Mouse (Mus musculus): ENCODE results near the gene Siva1.

Gene Siva1

GRCm38 (mm10) chr12:112623742-112624141 is 20.7 kb upstream of the Siva1 start:
- DNase-seq (ENCODE audit: low spot score): peak; percentile 63

GRCm38 (mm10) chr12:112625700-112626099 is 18.8 kb upstream of the Siva1 start:
- DNase-seq (ENCODE audit: low spot score): no peak

DNA sequence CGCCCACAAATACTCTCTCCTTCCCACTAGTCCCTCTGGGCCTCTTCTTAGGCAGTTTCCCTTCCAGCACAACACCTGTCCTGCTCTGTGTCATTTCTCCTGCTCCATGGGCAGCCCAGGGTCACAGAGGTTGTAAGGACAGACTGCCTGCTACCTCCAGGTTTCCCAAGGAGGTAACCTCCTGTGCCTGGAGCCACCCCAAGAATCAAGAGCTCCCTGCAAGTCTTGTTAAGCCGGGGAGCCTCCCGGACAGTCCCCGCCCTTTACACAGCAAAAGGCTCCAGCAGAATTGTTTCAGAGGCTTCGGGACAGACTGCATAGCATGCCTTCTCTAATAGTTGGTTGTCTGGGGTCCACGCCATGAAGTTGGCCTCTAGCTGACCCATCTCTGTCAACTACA is 18.0 kb upstream of the Siva1 start:
- no peak for DNase-seq (ENCODE audit: low spot score)

- DNase-seq (ENCODE audit: low spot score): peak; percentile 35
Observed at GRCm38 (mm10) chr12:112627097-112627881, 17.2 kb upstream of the Siva1 start.

GRCm38 (mm10) chr12:112628197-112628596 is 16.3 kb upstream of the Siva1 start:
- no peak for DNase-seq (ENCODE audit: low spot score)

GRCm38 (mm10) chr12:112628928-112629721 is 15.4 kb upstream of the Siva1 start:
- DNase-seq (ENCODE audit: low spot score): peak; percentile 80

DNA sequence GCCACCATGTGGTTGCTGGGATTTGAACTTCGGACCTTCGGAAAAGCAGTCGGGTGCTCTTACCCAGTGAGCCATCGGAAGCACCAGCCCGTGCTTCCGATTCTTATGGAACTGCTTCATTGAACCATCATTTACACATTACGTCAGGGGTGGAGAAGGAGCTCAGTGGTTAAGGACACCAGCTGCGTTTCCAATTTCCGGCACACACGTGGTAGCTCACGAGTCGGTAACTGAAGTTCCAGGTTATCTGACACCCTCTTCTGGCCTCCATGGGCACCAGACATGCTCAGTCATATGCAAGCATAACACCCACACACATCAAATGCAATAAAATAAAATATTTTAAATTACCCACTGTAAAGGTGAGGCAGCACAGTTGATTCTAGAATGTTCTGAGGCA is 14.4 kb upstream of the Siva1 start:
- DNase-seq (ENCODE audit: low spot score): no peak

GRCm38 (mm10) chr12:112630796-112631195 is 13.7 kb upstream of the Siva1 start:
- DNase-seq (ENCODE audit: low spot score): no peak

GRCm38 (mm10) chr12:112631472-112631871 is 13.0 kb upstream of the Siva1 start:
- DNase-seq (ENCODE audit: low spot score): no peak

DNA sequence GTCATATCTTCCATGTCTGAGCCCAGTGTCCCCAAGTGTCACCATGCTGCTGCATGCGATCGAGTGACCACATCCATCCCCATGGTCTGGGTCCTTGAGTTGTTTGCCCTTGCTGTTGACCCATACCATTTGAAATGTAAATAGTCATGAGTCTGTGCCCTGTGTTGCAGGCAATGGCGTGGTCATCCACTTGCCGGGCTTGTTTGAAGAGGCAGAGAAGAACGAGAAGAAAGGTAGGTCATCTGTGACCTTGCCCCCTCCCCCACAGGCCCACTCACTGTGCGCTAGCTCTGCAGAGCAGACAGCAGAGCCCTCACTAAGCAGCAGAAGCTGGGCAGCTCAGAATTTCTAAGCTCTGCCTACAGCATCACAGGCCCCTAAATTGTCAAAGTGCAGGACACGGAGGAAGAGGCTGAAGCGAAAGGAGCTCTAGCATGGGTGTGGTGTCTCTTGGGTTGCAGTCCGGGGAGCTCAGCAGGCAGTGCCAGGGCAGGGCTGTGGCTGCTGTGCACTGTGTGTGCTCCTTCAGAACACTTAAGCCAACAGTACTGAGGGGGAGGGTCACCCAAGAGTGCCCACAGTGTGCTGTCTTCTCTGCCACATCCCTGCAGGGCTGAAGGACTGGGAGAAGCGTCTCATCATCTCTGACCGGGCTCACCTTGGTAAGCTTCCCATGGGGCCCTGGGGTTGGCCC is 12.2 kb upstream of the Siva1 start:
- DNase-seq (ENCODE audit: low spot score): no peak

DNA sequence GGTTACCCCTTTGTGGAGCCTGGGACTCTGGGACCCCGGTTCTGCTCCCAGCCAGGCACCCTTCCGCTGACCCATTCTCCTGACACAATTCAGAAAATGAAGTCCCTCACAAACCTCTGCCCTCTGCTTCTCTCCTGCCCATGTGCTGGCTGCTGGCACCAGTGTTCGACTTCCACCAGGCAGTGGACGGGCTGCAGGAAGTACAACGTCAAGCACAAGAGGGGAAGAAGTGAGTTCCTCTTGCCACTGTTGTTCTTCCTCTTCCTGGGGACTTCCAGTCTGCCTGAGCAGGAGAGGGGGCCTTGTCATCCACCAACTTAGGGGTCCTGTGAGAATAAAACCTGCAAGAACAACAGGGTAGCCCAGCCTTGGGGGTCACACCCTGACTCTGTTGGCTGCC is 11.6 kb upstream of the Siva1 start:
- no peak for DNase-seq (ENCODE audit: low spot score)

GRCm38 (mm10) chr12:112633686-112634085 is 10.8 kb upstream of the Siva1 start:
- peak; percentile 30 for DNase-seq (ENCODE audit: low spot score)

- no peak for DNase-seq (ENCODE audit: low spot score)
Observed at GRCm38 (mm10) chr12:112639526-112639925, 5.0 kb upstream of the Siva1 start.

DNA sequence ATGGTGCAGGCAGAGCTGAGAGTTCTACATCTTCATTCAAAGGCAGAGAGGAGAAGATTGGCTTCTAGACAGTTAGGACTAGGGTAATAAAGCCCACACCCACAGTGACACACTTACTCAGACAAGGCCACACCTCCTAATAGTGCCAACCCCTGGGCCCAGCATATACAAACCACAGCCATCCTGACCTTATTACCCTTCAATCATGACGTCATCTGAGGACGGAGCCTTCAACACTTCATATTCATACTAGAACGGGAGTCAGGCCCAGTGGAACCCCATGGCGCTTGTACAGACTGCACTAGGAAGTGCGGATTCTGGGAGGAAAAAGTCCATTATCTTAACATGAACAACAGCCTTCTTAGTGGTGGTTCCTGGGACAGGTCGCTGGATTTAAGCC is 1.4 kb upstream of the Siva1 start:
- DNase-seq (ENCODE audit: low spot score): no peak

DNA sequence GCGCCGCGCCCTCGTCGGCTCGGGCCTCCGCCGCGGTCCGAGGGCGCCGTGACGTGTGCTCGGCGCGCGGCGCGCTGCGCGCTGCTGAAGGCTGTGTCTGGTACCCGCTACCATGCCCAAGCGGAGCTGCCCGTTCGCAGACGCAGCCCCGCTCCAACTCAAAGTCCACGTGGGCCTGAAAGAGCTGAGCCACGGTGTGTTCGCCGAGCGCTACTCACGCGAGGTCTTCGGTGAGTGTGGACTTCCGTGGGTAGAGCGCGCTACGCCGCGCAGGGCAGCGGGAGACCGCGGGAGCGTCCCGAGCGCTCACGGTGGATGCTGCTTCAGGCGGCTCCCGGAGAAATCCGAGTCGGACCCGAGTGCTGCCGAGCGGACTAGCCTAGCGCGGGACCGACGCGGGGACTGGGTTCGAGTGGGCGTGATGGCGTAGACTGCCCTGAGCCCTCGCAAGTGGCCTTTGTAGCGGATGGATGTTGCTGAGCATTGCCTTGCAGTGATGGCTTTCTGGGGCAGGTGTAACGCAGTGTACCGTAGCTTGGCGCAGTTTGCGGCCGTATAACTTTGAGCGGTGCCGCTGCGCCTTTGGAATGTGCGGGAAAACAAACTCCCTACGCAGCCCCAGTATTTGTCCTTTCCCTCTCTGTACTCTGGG is 502 bp downstream of the Siva1 start:
- peak; percentile 41 for DNase-seq (ENCODE audit: low spot score)

GRCm38 (mm10) chr12:112646139-112646538 is 1.7 kb downstream of the Siva1 start:
- DNase-seq (ENCODE audit: low spot score): no peak

- no peak for DNase-seq (ENCODE audit: low spot score)
Observed at GRCm38 (mm10) chr12:112648081-112648480, 3.6 kb downstream of the Siva1 start.

DNA sequence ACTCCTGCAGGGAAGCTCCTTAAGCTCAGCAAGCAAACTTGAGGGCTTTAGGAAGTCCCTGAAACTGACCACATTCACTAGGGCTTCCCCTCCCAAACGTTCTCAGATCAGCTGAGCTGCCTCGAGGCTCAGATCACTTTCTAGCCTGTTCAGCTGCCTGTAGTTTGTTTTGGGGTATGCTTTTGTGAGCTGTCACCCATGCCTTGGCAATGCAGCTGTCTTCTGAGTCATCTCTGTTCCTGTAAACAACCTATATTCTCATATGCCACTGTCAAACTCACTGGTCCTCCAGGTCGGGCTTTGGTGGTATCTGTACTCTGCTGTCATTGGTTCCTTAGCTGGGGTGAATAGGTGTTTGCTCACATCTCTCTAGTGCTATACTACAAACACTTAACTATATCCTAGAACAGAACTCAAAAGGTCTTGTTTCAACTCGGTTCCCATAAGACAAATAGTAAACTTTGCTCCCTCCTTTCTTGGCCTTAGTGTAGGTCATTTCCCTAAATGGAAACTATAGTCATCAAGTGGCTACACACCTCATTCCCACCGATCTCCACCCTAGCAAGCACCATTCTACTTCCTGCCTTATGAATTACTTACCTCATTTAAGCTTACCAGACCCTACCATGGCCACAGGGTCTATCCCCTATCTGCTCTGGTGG is 7.4 kb downstream of the Siva1 start:
- DNase-seq (ENCODE audit: low spot score): no peak

- peak; percentile 92 for DNase-seq (ENCODE audit: low spot score)
Observed at GRCm38 (mm10) chr12:112653157-112653824, 8.8 kb downstream of the Siva1 start.

DNA sequence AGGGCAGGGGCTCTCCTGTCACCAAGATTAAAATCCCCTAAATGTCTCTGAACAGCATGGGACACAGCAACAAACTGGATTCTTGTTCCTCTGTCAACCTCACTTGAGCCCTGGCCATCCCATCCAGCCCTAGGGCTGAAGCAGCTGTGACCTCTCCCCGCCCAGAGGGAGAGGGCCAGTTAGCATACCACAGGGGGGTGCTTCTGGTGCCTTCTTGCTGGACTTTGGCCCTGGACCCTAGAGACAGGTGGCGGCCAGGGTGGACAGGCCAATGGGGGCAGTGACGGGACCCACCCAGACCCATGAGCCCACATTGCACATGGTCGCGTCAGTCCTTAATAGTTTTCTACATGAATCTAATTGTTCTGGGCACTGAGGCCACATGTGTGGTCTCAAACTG is 9.6 kb downstream of the Siva1 start:
- DNase-seq (ENCODE audit: low spot score): no peak

- no peak for DNase-seq (ENCODE audit: low spot score)
Observed at GRCm38 (mm10) chr12:112658619-112659018, 14.1 kb downstream of the Siva1 start.
